Mouse (Mus musculus): Measurements from ENCODE around the gene Slc5a5.
"Not testable (repeated sequence)": the region's sequence is repeated elsewhere in the genome, so short reads cannot be mapped to it uniquely, and the experiment has no call there.

The Slc5a5 gene

GRCm38 (mm10) chr8:70903112-70903511 is 10.6 kb upstream of the Slc5a5 start:
- DNase-seq (ENCODE audit: low read depth in 1 of 2, low spot score in 2 of 2), result no peak

- no peak for DNase-seq (ENCODE audit: low read depth in 1 of 2, low spot score in 2 of 2)
These were observed 9.7 kb upstream of the Slc5a5 start for GRCm38 (mm10) chr8:70902211-70902610.

- no peak for DNase-seq (ENCODE audit: low read depth in 1 of 2, low spot score in 2 of 2)
These were observed 8.4 kb upstream of the Slc5a5 start for GRCm38 (mm10) chr8:70900872-70901387.

- DNase-seq (ENCODE audit: low read depth in 1 of 2, low spot score in 2 of 2), result no peak
These were observed 6.7 kb upstream of the Slc5a5 start for GRCm38 (mm10) chr8:70899226-70899625.

GRCm38 (mm10) chr8:70898661-70899198 is 6.2 kb upstream of the Slc5a5 start:
- DNase-seq (ENCODE audit: low read depth in 1 of 2, low spot score in 2 of 2), result no peak

GRCm38 (mm10) chr8:70897681-70898413 is 5.3 kb upstream of the Slc5a5 start:
- DNase-seq (ENCODE audit: low read depth in 1 of 2, low spot score in 2 of 2), result peak; percentile 31 to 72

GRCm38 (mm10) chr8:70897021-70897680 is 4.6 kb upstream of the Slc5a5 start, which contains the start of gene Rpl18a:
Rpl18a (minus strand) TSS chr8:70897412.
- DNase-seq (ENCODE audit: low read depth in 1 of 2, low spot score in 2 of 2), result peak; percentile 87 to 93

- no peak for DNase-seq (ENCODE audit: low read depth in 1 of 2, low spot score in 2 of 2)
These were observed 3.9 kb upstream of the Slc5a5 start for GRCm38 (mm10) chr8:70896316-70897020.

GRCm38 (mm10) chr8:70895571-70896259 is 3.2 kb upstream of the Slc5a5 start:
- not testable (repeated sequence) for DNase-seq (ENCODE audit: low read depth in 1 of 2, low spot score in 2 of 2)

GRCm38 (mm10) chr8:70894771-70895545 is 2.4 kb upstream of the Slc5a5 start:
- no peak for DNase-seq (ENCODE audit: low read depth in 1 of 2, low spot score in 2 of 2)

- no peak for DNase-seq (ENCODE audit: low read depth in 1 of 2, low spot score in 2 of 2)
These were observed 1.8 kb upstream of the Slc5a5 start for GRCm38 (mm10) chr8:70894385-70894720.

- DNase-seq (ENCODE audit: low read depth in 1 of 2, low spot score in 2 of 2), result peak in 1 of 2 experiments; percentile 47
These were observed 1.3 kb upstream of the Slc5a5 start for GRCm38 (mm10) chr8:70893656-70894384.

- DNase-seq (ENCODE audit: low read depth in 1 of 2, low spot score in 2 of 2), result no peak
These were observed 519 bp upstream of the Slc5a5 start for GRCm38 (mm10) chr8:70892896-70893655.

- no peak for DNase-seq (ENCODE audit: low read depth in 1 of 2, low spot score in 2 of 2)
These were observed 1.2 kb downstream of the Slc5a5 start for GRCm38 (mm10) chr8:70891356-70891755.

- no peak for DNase-seq (ENCODE audit: low read depth in 1 of 2, low spot score in 2 of 2)
These were observed 1.9 kb downstream of the Slc5a5 start for GRCm38 (mm10) chr8:70890656-70891055.

- DNase-seq (ENCODE audit: low read depth in 1 of 2, low spot score in 2 of 2), result no peak
These were observed 4.9 kb downstream of the Slc5a5 start for GRCm38 (mm10) chr8:70887669-70888068.

- no peak for DNase-seq (ENCODE audit: low read depth in 1 of 2, low spot score in 2 of 2)
These were observed 6.9 kb downstream of the Slc5a5 start for GRCm38 (mm10) chr8:70885612-70886011.

- DNase-seq (ENCODE audit: low read depth in 1 of 2, low spot score in 2 of 2), result no peak
These were observed 7.9 kb downstream of the Slc5a5 start for GRCm38 (mm10) chr8:70884683-70885082.

- DNase-seq (ENCODE audit: low read depth in 1 of 2, low spot score in 2 of 2), result no peak
These were observed 8.4 kb downstream of the Slc5a5 start for GRCm38 (mm10) chr8:70884186-70884585.
